ENCODE assay signal across 8 mouse cellular contexts in genomic region chr9:56041372-56042180, GRCm38 (mm10). TPM values are rescaled to one million over a fixed set of nuclear protein-coding genes. Genes with fewer than 3 reads are reported as not detected.
A peak's percentile ranks its signal among the peaks of the same experiment; 100 is the strongest.
DNase-seq lines count a peak whose midpoint lies in the region; ATAC-seq and TF ChIP-seq lines count a peak whose summit lies in the region.

Gene Rcn2 (plus strand): TSS chr9:56041845.

- TF ChIP-seq CTCF in C2C12 (IDR thresholded peaks at IDR 0.05; ENCODE audit: control insufficient read depth, insufficient read depth, insufficient read length): no peak
- TF ChIP-seq CTCF in brain, embryonic 14.5 days (IDR thresholded peaks at IDR 0.05; ENCODE audit: borderline replicate concordance, extremely low read depth, insufficient read depth, insufficient read length): no peak
- no peak; the same call in 1 of the 2 replicates for TF ChIP-seq CTCF in liver, adult 2 months (IDR thresholded peaks at IDR 0.05; ENCODE audit: low read depth, low read length)

- H3K36me3 ChIP-seq in C2C12 (ENCODE audit: control insufficient read depth, insufficient read depth): peaks cover 28% of the 10 kb centered on the region
- H3K36me3 ChIP-seq in erythroblast, embryonic 14.5 days (ENCODE audit: control insufficient read depth): peaks cover 2% of the 10 kb centered on the region; the same call in 1 of the 2 replicates
- H3K36me3 ChIP-seq in heart, embryonic 11.5 days (ENCODE audit: control insufficient read depth, insufficient read depth, low read length): peaks cover 9% of the 10 kb centered on the region
- H3K36me3 ChIP-seq in kidney, embryonic 16.5 days (ENCODE audit: insufficient read depth, low read length): peaks cover 22% of the 10 kb centered on the region
- no peaks in the 10 kb centered on the region for H3K36me3 ChIP-seq in liver, adult 2 months (ENCODE audit: control insufficient read depth, insufficient read depth, low read length)
- H3K36me3 ChIP-seq in myocyte (ENCODE audit: control insufficient read depth, insufficient read depth): peaks cover 8% of the 10 kb centered on the region
- H3K36me3 ChIP-seq in splenic B cell, adult 2 months (ENCODE audit: control insufficient read depth, insufficient read depth, low read length, poor library complexity, severe bottlenecking): no peaks in the 10 kb centered on the region

- peak; percentile 100 for ATAC-seq in heart, embryonic 11.5 days (replicated peaks; ENCODE audit: insufficient number of reproducible peaks, low FRiP score, low TSS enrichment)
- ATAC-seq in kidney, embryonic 16.5 days (ENCODE audit: low FRiP score, low TSS enrichment): peak; percentile 100

- peaks cover 16% of the 10 kb centered on the region for H3K4me1 ChIP-seq in erythroblast, embryonic 14.5 days (ENCODE audit: control insufficient read depth)
- H3K4me1 ChIP-seq in heart, embryonic 11.5 days (ENCODE audit: control insufficient read depth, insufficient read depth, low read length): peaks cover 6% of the 10 kb centered on the region
- peaks cover 13% of the 10 kb centered on the region for H3K4me1 ChIP-seq in kidney, embryonic 16.5 days (ENCODE audit: insufficient read depth, low read length)
- H3K4me1 ChIP-seq in liver, adult 2 months (ENCODE audit: control insufficient read depth, insufficient read depth, low read length): peaks cover 4% of the 10 kb centered on the region

- H3K79me2 ChIP-seq in C2C12 (ENCODE audit: control insufficient read depth, insufficient read depth) (peaks cover 43% of the 10 kb centered on the region), myocyte (ENCODE audit: control insufficient read depth, insufficient read depth) (peaks cover 13% of the 10 kb centered on the region)
- H3K79me2 ChIP-seq in liver, adult 2 months (ENCODE audit: control insufficient read depth, insufficient read depth, low read length): no peaks in the 10 kb centered on the region

- H3K9ac ChIP-seq in heart, embryonic 11.5 days (ENCODE audit: low read depth, low read length): peak within 1 kb of the TSS; percentile 97
- peak within 1 kb of the TSS; percentile 92 for H3K9ac ChIP-seq in kidney, embryonic 16.5 days (replicated peaks; ENCODE audit: low read length)
- H3K9ac ChIP-seq in liver, adult 2 months (ENCODE audit: low read depth, low read length): peak within 1 kb of the TSS; percentile 91

- peak within 1 kb of the TSS; percentile 75 for H3ac ChIP-seq in C2C12 (ENCODE audit: control insufficient read depth, insufficient read length, low read depth)
- H3ac ChIP-seq in myocyte (ENCODE audit: control insufficient read depth, insufficient read length): peak within 1 kb of the TSS; percentile 35

- peak within 1 kb of the TSS; percentile 71 for H3K4me2 ChIP-seq in heart, embryonic 11.5 days
- H3K4me2 ChIP-seq in kidney, embryonic 16.5 days (replicated peaks; ENCODE audit: low read depth, low read length): peak within 1 kb of the TSS; percentile 76
- H3K4me2 ChIP-seq in myocyte (ENCODE audit: low read depth): peak within 1 kb of the TSS; percentile 91

- H3K79me3 ChIP-seq in C2C12 (ENCODE audit: low read depth): peaks cover 18% of the 10 kb centered on the region

- peak within 1 kb of the TSS; percentile 66 for H3K4me3 ChIP-seq in C2C12 (ENCODE audit: insufficient read depth, poor library complexity, severe bottlenecking)
- H3K4me3 ChIP-seq in erythroblast, embryonic 14.5 days (replicated peaks): peak within 1 kb of the TSS; percentile 82
- H3K4me3 ChIP-seq in heart, embryonic 11.5 days (ENCODE audit: low read depth, low read length): peak within 1 kb of the TSS; percentile 80
- peak within 1 kb of the TSS; percentile 75 for H3K4me3 ChIP-seq in kidney, embryonic 16.5 days (ENCODE audit: low read length)
- peak within 1 kb of the TSS; percentile 70 for H3K4me3 ChIP-seq in liver, adult 2 months (ENCODE audit: insufficient read depth, low read depth, low read length)
- peak within 1 kb of the TSS; percentile 62 for H3K4me3 ChIP-seq in myocyte

- DNase-seq in brain, embryonic 14.5 days (ENCODE audit: low read depth): peak; percentile 98
- peak; percentile 74 for DNase-seq in liver, adult 2 months (ENCODE audit: extremely low read depth, low read depth, low spot score)
- peak; percentile 95 for DNase-seq in splenic B cell, adult 2 months (ENCODE audit: low read depth, low spot score)

- H3K27me3 ChIP-seq in C2C12 (ENCODE audit: control insufficient read depth, insufficient read depth, insufficient read length) (no peaks in the 10 kb centered on the region), myocyte (ENCODE audit: control insufficient read depth, insufficient read depth, insufficient read length) (no peaks in the 10 kb centered on the region)
- peaks cover 3% of the 10 kb centered on the region; the same call in 1 of the 2 replicates for H3K27me3 ChIP-seq in erythroblast, embryonic 14.5 days (ENCODE audit: control insufficient read depth)
- no peaks in the 10 kb centered on the region for H3K27me3 ChIP-seq in heart, embryonic 11.5 days (ENCODE audit: control insufficient read depth, insufficient read depth, low read length)
- no peaks in the 10 kb centered on the region for H3K27me3 ChIP-seq in kidney, embryonic 16.5 days (ENCODE audit: insufficient read depth, low read length)
- no peaks in the 10 kb centered on the region for H3K27me3 ChIP-seq in liver, adult 2 months (ENCODE audit: control insufficient read depth, insufficient read depth, low read length)
- H3K27me3 ChIP-seq in splenic B cell, adult 2 months (ENCODE audit: control insufficient read depth, insufficient read depth, low read length, poor library complexity, severe bottlenecking): no peaks in the 10 kb centered on the region

- peak within 1 kb of the TSS; percentile 96 for H3K27ac ChIP-seq in heart, embryonic 11.5 days (ENCODE audit: low read depth, low read length)
- peak within 1 kb of the TSS; percentile 93 for H3K27ac ChIP-seq in kidney, embryonic 16.5 days (ENCODE audit: low read length)
- H3K27ac ChIP-seq in liver, adult 2 months (replicated peaks; ENCODE audit: insufficient read depth, low read depth, low read length): no peak within 1 kb of the TSS; the same call in 1 of the 2 replicates

- H3K9me3 ChIP-seq in erythroblast, embryonic 14.5 days (ENCODE audit: control insufficient read depth, low read length): no peaks in the 10 kb centered on the region
- H3K9me3 ChIP-seq in heart, embryonic 11.5 days (replicated peaks; ENCODE audit: control insufficient read depth, low read length): no peaks in the 10 kb centered on the region
- no peaks in the 10 kb centered on the region for H3K9me3 ChIP-seq in kidney, embryonic 16.5 days (ENCODE audit: low read length)

- under 1% methylated on average over 49 of the region's 49 CpGs for WGBS in heart, embryonic 11.5 days (ENCODE audit: insufficient replicate concordance)
- WGBS in kidney, embryonic 16.5 days: under 1% methylated on average over 36 of the region's 49 CpGs
- under 1% methylated on average over 49 of the region's 49 CpGs for WGBS in liver, adult 2 months

- peak; percentile 94 for TF ChIP-seq POLR2A in brain, embryonic 14.5 days (IDR thresholded peaks at IDR 0.05; ENCODE audit: borderline replicate concordance, extremely low read depth, insufficient read depth, insufficient read length, poor library complexity, severe bottlenecking)
- peak; percentile 72 for TF ChIP-seq POLR2A in liver, adult 2 months (IDR thresholded peaks at IDR 0.05; ENCODE audit: extremely low read depth, insufficient read depth, low read length)
- peak; percentile 95 for TF ChIP-seq POLR2A in myocyte (IDR thresholded peaks at IDR 0.05; ENCODE audit: insufficient read length, low read depth)

TF ChIP-seq in C2C12, 6 proteins besides CTCF, POLR2A, EP300 and RAD21:
- TF ChIP-seq USF1 (IDR thresholded peaks at IDR 0.05; ENCODE audit: low read depth) (no peak), CEBPB (IDR thresholded peaks at IDR 0.05; ENCODE audit: low read depth) (no peak), MAX (IDR thresholded peaks at IDR 0.05) (peak; percentile 50), MYOG (IDR thresholded peaks at IDR 0.05; ENCODE audit: control insufficient read depth, extremely low read depth, insufficient read length) (no peak), MYOD1 (IDR thresholded peaks at IDR 0.05; ENCODE audit: control insufficient read depth, insufficient read length, low read depth) (no peak)

TF ChIP-seq in myocyte, 11 proteins besides CTCF, POLR2A, EP300 and RAD21:
- TF ChIP-seq POLR2AphosphoS2 (IDR thresholded peaks at IDR 0.05; ENCODE audit: insufficient read length, low read depth): peak; percentile 84
- no peak for TF ChIP-seq E2F4 (IDR thresholded peaks at IDR 0.05; ENCODE audit: insufficient read depth)
- peak; percentile 96 for TF ChIP-seq SRF (IDR thresholded peaks at IDR 0.05; ENCODE audit: control insufficient read depth, insufficient read length, low read depth)
- no peak for TF ChIP-seq CEBPB (IDR thresholded peaks at IDR 0.05; ENCODE audit: insufficient read depth, poor library complexity, severe bottlenecking)
- peak in 1 of 3 experiments; percentile 43 for TF ChIP-seq MYOG (IDR thresholded peaks at IDR 0.05; ENCODE audit: control insufficient read depth in 1 of 3, insufficient read depth in 1 of 3, insufficient read length in 2 of 3, low read depth in 2 of 3)
- TF ChIP-seq REST (IDR thresholded peaks at IDR 0.05; ENCODE audit: insufficient read depth, insufficient read length): peak; percentile 0
- TF ChIP-seq MYOD1 (IDR thresholded peaks at IDR 0.05; ENCODE audit: control insufficient read depth in 1 of 3, insufficient read length in 2 of 3, low read depth in 2 of 3): peak in 1 of 3 experiments; percentile 37

RNA-seq across cellular contexts. Expression of gene Rcn2, which starts in this region (rescaled TPM):
- polyA plus RNA-seq in C2C12 (2012; fragmentation: generic; extraction: Trizol) (37.7 TPM), myocyte (2012; fragmentation: generic; extraction: Trizol) (36.8 TPM)
- 154 and 160 TPM in 2 replicates for polyA plus RNA-seq in brain, embryonic 14.5 days (2012; rRNA removed)
- polyA plus RNA-seq in erythroblast, embryonic 14.5 days (2012): 0.55 and 0.66 TPM in 2 replicates
- 183 and 202 TPM in 2 replicates for polyA plus RNA-seq in heart, embryonic 11.5 days (2014; fragmentation: Nextera tagmentation; extraction: Ambion mirVana)
- 247 and 255 TPM in 2 replicates for polyA plus RNA-seq in kidney, embryonic 16.5 days (2015; fragmentation: Nextera tagmentation; extraction: Ambion mirVana)
- total RNA-seq in liver, adult 2 months (2014; rRNA removed): 9.0 and 10.1 TPM in 2 replicates
- 6.5 and 6.6 TPM in 2 replicates for polyA plus RNA-seq in liver, adult 2 months (2012; rRNA removed)
